Mouse (Mus musculus): ENCODE results near the gene Olfr291.

Olfr291 gene

DNA sequence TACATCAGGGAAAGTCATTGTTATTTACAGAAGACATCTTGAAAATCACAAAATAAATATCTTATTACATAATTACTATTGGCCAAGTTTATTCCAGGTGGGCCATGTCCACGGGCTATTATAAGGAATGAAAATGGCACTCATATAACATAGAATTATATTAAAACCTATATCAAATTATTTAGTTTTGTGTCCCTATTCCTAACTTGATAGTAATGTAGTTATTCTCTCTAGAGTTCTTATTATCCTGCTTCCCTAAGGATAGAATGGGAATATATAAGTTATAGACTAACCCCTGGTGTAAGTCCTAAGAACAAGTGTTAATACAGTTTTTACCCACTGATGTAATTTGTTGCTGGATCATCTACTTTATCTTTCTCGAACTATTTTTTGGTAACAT is at the start of gene Olfr291:
TSS of gene Olfr291 (plus strand) at position 301 of the 400 bp plus-strand sequence.
- DNase-seq = no peak

DNA sequence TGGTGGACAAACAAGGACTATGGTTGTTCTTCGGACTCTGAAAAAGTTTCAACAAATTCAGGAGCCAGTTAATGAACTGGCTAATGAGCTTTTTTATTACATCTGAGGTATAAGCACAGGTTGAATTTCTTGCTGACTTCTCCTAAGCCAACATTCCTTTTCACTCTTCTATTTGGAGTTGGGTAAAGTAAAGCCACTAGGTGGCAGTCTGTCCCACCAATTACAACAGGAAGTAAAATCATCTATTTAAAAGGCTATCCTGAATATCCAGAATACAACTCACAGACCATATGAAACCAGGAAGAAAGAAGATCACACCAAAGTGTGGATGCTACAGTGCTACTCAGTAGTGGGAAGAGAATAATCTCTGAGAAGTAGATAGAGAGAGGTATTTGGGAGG is 48.1 kb upstream of the Olfr291 start:
- DNase-seq = no peak

DNA sequence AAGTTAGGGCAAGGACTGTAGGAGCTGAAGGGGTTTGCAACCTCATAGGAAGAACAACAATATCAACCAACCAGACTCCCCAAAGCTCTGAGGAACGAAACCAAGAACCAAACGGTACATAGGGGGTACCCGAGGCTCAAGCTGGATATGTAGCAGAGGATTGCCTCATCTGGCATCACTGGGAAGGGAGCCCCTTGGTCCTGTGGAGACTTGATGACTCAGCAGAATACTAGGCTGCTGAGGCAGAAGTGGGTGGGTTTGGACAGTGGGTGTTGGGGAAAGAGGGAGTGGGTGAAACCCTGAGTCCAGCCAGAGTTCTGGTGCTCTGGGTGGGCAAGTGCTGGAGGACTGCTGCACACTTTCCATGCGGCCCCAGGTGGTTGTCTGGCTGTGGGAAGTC is 47.2 kb upstream of the Olfr291 start:
- DNase-seq = no peak

DNA sequence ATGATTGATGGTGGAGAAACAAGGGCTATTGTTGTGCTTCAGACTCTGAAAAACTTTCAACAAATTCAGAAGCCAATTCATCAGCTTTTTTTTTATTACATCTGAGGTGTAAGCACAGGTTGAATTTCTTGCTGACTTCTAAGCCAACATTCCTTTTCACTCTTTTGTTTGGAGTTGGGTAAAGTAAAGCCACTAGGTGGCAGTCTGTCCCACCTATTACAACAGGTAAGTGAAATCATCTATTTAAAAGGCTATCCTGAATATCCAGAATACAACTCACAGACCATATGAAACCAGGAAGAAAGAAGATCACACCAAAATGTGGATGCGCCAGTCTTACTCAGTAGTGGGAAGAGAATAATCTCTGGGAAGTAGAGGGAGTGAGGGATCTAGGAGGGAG is 31.2 kb downstream of the Olfr291 start:
- no peak for DNase-seq

Data from cerebellum, adult 11 months (tissue).